Mouse (Mus musculus): Measurements from ENCODE around the gene Nt5c.

- TF ChIP-seq CTCF (IDR thresholded peaks at IDR 0.05; ENCODE audit: control insufficient read depth, insufficient read depth, insufficient read length) (no peak), MYOD1 (IDR thresholded peaks at IDR 0.05; ENCODE audit: control insufficient read depth, insufficient read length, low read depth) (no peak), MYOG (IDR thresholded peaks at IDR 0.05; ENCODE audit: control insufficient read depth, extremely low read depth, insufficient read length) (no peak), USF1 (IDR thresholded peaks at IDR 0.05; ENCODE audit: low read depth) (no peak), CEBPB (IDR thresholded peaks at IDR 0.05; ENCODE audit: low read depth) (no peak)
These were observed 26.8 kb downstream of the Nt5c start for GRCm38 (mm10) chr11:115464851-115465250.
